Mouse (Mus musculus) common myeloid progenitor, adult 5-6 weeks (primary cell): Measurements from ENCODE around the gene Six5. TPM values are rescaled to one million over a fixed set of nuclear protein-coding genes. Genes with fewer than 3 reads are reported as not detected.
A peak's percentile ranks its signal among the peaks of the same experiment; 100 is the strongest.

Experiments
- ATAC-seq: replicated peaks from 2 replicates; pipeline ENCODE4 v1.8.0; 2016; ENCODE audit warnings: low read depth, mild to moderate bottlenecking, moderate TSS enrichment, inconsistent platforms; ENCODE audit not compliant: poor library complexity, severe bottlenecking
- total RNA-seq: library from RNA; stranded (forward); fragments of 200-1000, 187-1606 nt; gene quantifications from 2 replicates; pipeline ENCODE4 v1.2.3, GENCODE M21; 2017

Gene Six5
- total RNA-seq, 1 experiment from 2014 or later = 5.1 TPM

GRCm38 (mm10) chr7:19094826-19095750 is 694 bp downstream of the Six5 start:
- no peak for ATAC-seq

GRCm38 (mm10) chr7:19095751-19096110 is 1.3 kb downstream of the Six5 start:
- peak; percentile 23; the same call in 1 of the 2 replicates for ATAC-seq

GRCm38 (mm10) chr7:19096421-19096976 is 2.1 kb downstream of the Six5 start:
- no peak for ATAC-seq

GRCm38 (mm10) chr7:19097217-19097616 is 2.8 kb downstream of the Six5 start:
- ATAC-seq = no peak

- ATAC-seq = no peak
These were observed 3.5 kb downstream of the Six5 start for GRCm38 (mm10) chr7:19097863-19098262.

GRCm38 (mm10) chr7:19098811-19099210 is 4.4 kb downstream of the Six5 start:
- no peak for ATAC-seq

GRCm38 (mm10) chr7:19100290-19100689 is 5.9 kb downstream of the Six5 start:
- no peak for ATAC-seq

- ATAC-seq = no peak
These were observed 9.3 kb downstream of the Six5 start for GRCm38 (mm10) chr7:19103741-19104140.

GRCm38 (mm10) chr7:19104486-19104885 is 10.1 kb downstream of the Six5 start:
- ATAC-seq = no peak

- ATAC-seq = no peak
These were observed 13.0 kb downstream of the Six5 start for GRCm38 (mm10) chr7:19107436-19107835.

- no peak for ATAC-seq
These were observed 15.2 kb downstream of the Six5 start for GRCm38 (mm10) chr7:19109565-19109964.

- ATAC-seq = no peak; the same call in 1 of the 2 replicates
These were observed 23.8 kb downstream of the Six5 start, which contains the start of gene Gm4969 for GRCm38 (mm10) chr7:19118028-19118771. TSS of gene Gm4969 (minus strand) at chr7:19118368.

- ATAC-seq = no peak
These were observed 24.7 kb downstream of the Six5 start for GRCm38 (mm10) chr7:19119083-19119482.

- peak; percentile 99 for ATAC-seq
These were observed 25.4 kb downstream of the Six5 start, which contains the start of gene Fbxo46 for GRCm38 (mm10) chr7:19119631-19120429. TSS of gene Fbxo46 (plus strand) at chr7:19119859.

GRCm38 (mm10) chr7:19121686-19122085 is 27.3 kb downstream of the Six5 start:
- no peak for ATAC-seq

GRCm38 (mm10) chr7:19124713-19125112 is 30.3 kb downstream of the Six5 start:
- ATAC-seq = no peak

- ATAC-seq = no peak
These were observed 33.4 kb downstream of the Six5 start for GRCm38 (mm10) chr7:19127744-19128143.

GRCm38 (mm10) chr7:19129396-19129795 is 35.0 kb downstream of the Six5 start:
- ATAC-seq = no peak

GRCm38 (mm10) chr7:19130657-19131056 is 36.3 kb downstream of the Six5 start:
- no peak for ATAC-seq

GRCm38 (mm10) chr7:19131324-19131848 is 37.0 kb downstream of the Six5 start:
- peak; percentile 99 for ATAC-seq
